Mouse (Mus musculus) myocyte (in vitro differentiated cells): ENCODE data around the gene Ppp1r11.

Source experiments
- CEBPB ChIP-seq: IDR thresholded peaks from 2 replicates; pipeline ENCODE4 v1.6.1; 2011; ENCODE audit warnings: mild to moderate bottlenecking, moderate library complexity; ENCODE audit not compliant: poor library complexity, insufficient read depth, severe bottlenecking
- E2F4 ChIP-seq: IDR thresholded peaks from one replicate; pipeline ENCODE4 v1.6.1; 2011; ENCODE audit warnings: mild to moderate bottlenecking, control low read depth, moderate library complexity; ENCODE audit not compliant: insufficient read depth
- MAX ChIP-seq: IDR thresholded peaks from one replicate; pipeline ENCODE4 v1.6.1; 2011; ENCODE audit warnings: low read depth, mild to moderate bottlenecking, control low read depth
- MYOD1 ChIP-seq, 3 experiments: IDR thresholded peaks; one replicate each; pipeline ENCODE4 v1.6.1; 2011; ENCODE audit warnings: control low read depth in 2 of 3, low read depth in 2 of 3, mild to moderate bottlenecking in 2 of 3, moderate library complexity in 1 of 3; ENCODE audit not compliant: insufficient read length in 2 of 3, control insufficient read depth in 1 of 3
- MYOG ChIP-seq, 3 experiments: IDR thresholded peaks; one replicate each; pipeline ENCODE4 v1.6.1; 2011; ENCODE audit warnings: control low read depth in 2 of 3, low read depth in 2 of 3, mild to moderate bottlenecking in 2 of 3; ENCODE audit not compliant: insufficient read length in 2 of 3, control insufficient read depth in 1 of 3, insufficient read depth in 1 of 3
- POLR2A ChIP-seq: IDR thresholded peaks from one replicate; pipeline ENCODE4 v1.6.1; 2011; ENCODE audit warnings: low read depth, mild to moderate bottlenecking, control low read depth, moderate library complexity; ENCODE audit not compliant: insufficient read length
- POLR2AphosphoS2 ChIP-seq: IDR thresholded peaks from one replicate; pipeline ENCODE4 v1.6.1; 2011; ENCODE audit warnings: low read depth, control low read depth; ENCODE audit not compliant: insufficient read length
- SRF ChIP-seq: IDR thresholded peaks from one replicate; pipeline ENCODE4 v1.6.1; 2011; ENCODE audit warnings: low read depth; ENCODE audit not compliant: control insufficient read depth, insufficient read length
- TCF12 ChIP-seq: IDR thresholded peaks from one replicate; pipeline ENCODE4 v1.6.1; 2011; ENCODE audit warnings: mild to moderate bottlenecking, control low read depth; ENCODE audit not compliant: poor library complexity, insufficient read depth, severe bottlenecking
- TCF3 ChIP-seq: IDR thresholded peaks from one replicate; pipeline ENCODE4 v1.6.1; 2011; ENCODE audit warnings: low read depth, control low read depth; ENCODE audit not compliant: insufficient read length
- USF1 ChIP-seq: IDR thresholded peaks from one replicate; pipeline ENCODE4 v1.6.1; 2011; ENCODE audit warnings: low read depth, mild to moderate bottlenecking, control low read depth, moderate library complexity

GRCm38 (mm10) chr17:36912031-36912430 is 39.5 kb downstream of the Ppp1r11 start:
- no peak for TF ChIP-seq POLR2A
- no peak for TF ChIP-seq MYOG (IDR thresholded peaks at IDR 0.05; ENCODE audit: control insufficient read depth in 1 of 3, insufficient read depth in 1 of 3, insufficient read length in 2 of 3, low read depth in 2 of 3)
- no peak for TF ChIP-seq MYOD1 (IDR thresholded peaks at IDR 0.05; ENCODE audit: control insufficient read depth in 1 of 3, insufficient read length in 2 of 3, low read depth in 2 of 3)
- no peak for TF ChIP-seq TCF3
- no peak for TF ChIP-seq E2F4
- TF ChIP-seq SRF: no peak
- TF ChIP-seq MAX: no peak
- TF ChIP-seq USF1: no peak
- TF ChIP-seq CEBPB: no peak
- no peak for TF ChIP-seq TCF12
- no peak for TF ChIP-seq POLR2AphosphoS2
